Mouse (Mus musculus) heart, adult 2 months (tissue): ENCODE measurements at regions not wholly inside any gene's neighbourhood (a gene's known extent, or its start where the extent isn't known, plus 50 kb on each side); places are given as distances from the start of the nearest gene placed in this dataset.

Experiments used
- DNase-seq, 2 experiments: peaks; one replicate each; pipeline ENCODE4 v3.0.0; 2021
- H3K27ac ChIP-seq: fragments of 200-600 bp; 2 replicates; pipeline ENCODE4 v1.8.1; 2022
- H3K27me3 ChIP-seq: fragments of 200-500 bp; 2 replicates; pipeline ENCODE4 v1.6.1; 2012; ENCODE audit warnings: mild to moderate bottlenecking, low read length, inconsistent platforms, mixed read lengths; ENCODE audit not compliant: control insufficient read depth, insufficient read depth
- H3K36me3 ChIP-seq: fragments of 200-500 bp; 2 replicates; pipeline ENCODE4 v1.6.1; 2012; ENCODE audit warnings: low read length, inconsistent platforms; ENCODE audit not compliant: control insufficient read depth, insufficient read depth
- H3K4me1 ChIP-seq: fragments of 200-500 bp; 2 replicates; pipeline ENCODE4 v1.6.1; 2011; ENCODE audit warnings: low read length; ENCODE audit not compliant: control insufficient read depth, insufficient read depth
- H3K4me3 ChIP-seq: fragments of 200-600 bp; 2 replicates; pipeline ENCODE4 v1.8.1; 2022
- H3K79me2 ChIP-seq: fragments of 200-500 bp; replicated peaks from 2 replicates; pipeline ENCODE4 v1.6.1; 2012; ENCODE audit warnings: mild to moderate bottlenecking, inconsistent platforms, low read length, moderate library complexity, mixed read lengths; ENCODE audit not compliant: control insufficient read depth, insufficient read depth
- H3K9ac ChIP-seq: fragments of 200-500 bp; 2 replicates; pipeline ENCODE4 v1.6.1; 2012; ENCODE audit warnings: low read depth, mild to moderate bottlenecking, control low read depth, inconsistent platforms, low read length, mixed read lengths
- CTCF ChIP-seq: fragments of 200-600 bp; IDR thresholded peaks from 2 replicates; pipeline ENCODE4 v1.8.1; 2022; ENCODE audit warnings: antibody characterized with exemption, mild to moderate bottlenecking, moderate library complexity
- EP300 ChIP-seq: fragments of 200-500 bp; IDR thresholded peaks from 2 replicates; pipeline ENCODE4 v1.6.1; 2011; ENCODE audit warnings: low read depth, low read length, control low read depth; ENCODE audit not compliant: insufficient read depth
- POLR2A ChIP-seq: fragments of 200-500 bp; IDR thresholded peaks from 2 replicates; pipeline ENCODE4 v1.6.1; 2011; ENCODE audit warnings: mild to moderate bottlenecking, low read depth, low read length, control low read depth; ENCODE audit not compliant: insufficient read depth
- WGBS: fragments of 180-500 bp; shearing (Covaris S2); methylation state at CpG from one replicate; pipeline ENCODE4 v1.1.7; 2018; 5-methylcytosine and 5-hydroxymethylcytosine counted together
- intact Hi-C: fragments of 180-260 bp; cut with DNase I; formaldehyde crosslinking; loops from one replicate; pipeline ENCODE4 v1.15.1; 2025

GRCm38 (mm10) chr10:120556116-120556515, 79.8 kb upstream of the Hmga2 start:
- TF ChIP-seq CTCF (no peak), POLR2A (no peak), EP300 (no peak)
- intact Hi-C loops, result no loop called here
- H3K36me3 ChIP-seq, result no peaks in the 10 kb centered on the region
- WGBS, result 92% methylated on average over 9 of the region's 9 CpGs
- no peaks in the 10 kb centered on the region; the same call in 1 of the 2 replicates for H3K4me1 ChIP-seq
- no peak overlapping the region for H3K4me3 ChIP-seq
- no peak overlapping the region for H3K9ac ChIP-seq
- H3K27ac ChIP-seq, result no peak overlapping the region
- DNase-seq, result no peak
- no peaks in the 10 kb centered on the region for H3K79me2 ChIP-seq
- peaks cover 15% of the 10 kb centered on the region for H3K27me3 ChIP-seq

DNA sequence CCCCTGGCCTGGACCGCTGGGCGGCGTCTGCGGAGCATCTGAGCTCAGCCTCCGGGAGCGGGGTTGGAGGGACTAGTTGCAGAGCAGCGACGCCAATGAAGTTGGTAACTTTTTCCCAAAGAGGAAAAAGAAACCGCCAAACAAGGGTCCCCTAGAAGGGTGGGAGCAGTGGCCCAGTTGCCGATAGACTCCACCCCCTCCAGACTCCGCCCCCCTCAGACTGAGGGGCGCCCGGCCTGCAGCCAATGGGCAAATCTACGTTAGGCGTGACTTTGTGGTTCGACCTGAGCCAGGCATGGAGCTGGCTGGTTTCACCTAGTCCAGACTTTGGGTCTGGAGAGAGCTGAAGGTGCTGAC, 76.8 kb upstream of the Hmga2 start:
- intact Hi-C loops, result no loop called here
- no peak overlapping the region for H3K9ac ChIP-seq
- H3K27me3 ChIP-seq, result peaks cover 16% of the 10 kb centered on the region
- WGBS, result 4% methylated on average over 16 of the region's 16 CpGs
- no peaks in the 10 kb centered on the region; the same call in 1 of the 2 replicates for H3K4me1 ChIP-seq
- H3K36me3 ChIP-seq, result no peaks in the 10 kb centered on the region
- H3K4me3 ChIP-seq, result peak overlapping the region; percentile 23; the same call in 1 of the 2 replicates
- H3K79me2 ChIP-seq, result no peaks in the 10 kb centered on the region
- DNase-seq, result peak in 1 of 2 experiments; percentile 16
- H3K27ac ChIP-seq, result no peak overlapping the region
- TF ChIP-seq POLR2A (no peak), EP300 (no peak), CTCF (no peak)

GRCm38 (mm10) chr10:120552341-120553096, 76.2 kb upstream of the Hmga2 start:
- 1% methylated on average over 56 of the region's 56 CpGs for WGBS
- TF ChIP-seq POLR2A, result no peak

GRCm38 (mm10) chr10:120551851-120552281, 75.6 kb upstream of the Hmga2 start:
- intact Hi-C loops, result no loop called here
- Histone ChIP-seq H3K4me1 (no peaks in the 10 kb centered on the region; the same call in 1 of the 2 replicates), H3K27ac (no peak overlapping the region), H3K4me3 (no peak overlapping the region), H3K36me3 (no peaks in the 10 kb centered on the region), H3K9ac (no peak overlapping the region), H3K79me2 (no peaks in the 10 kb centered on the region), H3K27me3 (peaks cover 16% of the 10 kb centered on the region)
- 7% methylated on average over 18 of the region's 18 CpGs for WGBS
- TF ChIP-seq EP300, result no peak
- no peak for TF ChIP-seq CTCF
- no peak for TF ChIP-seq POLR2A
- peak in 1 of 2 experiments; percentile 17 for DNase-seq

More at GRCm38 (mm10) chr10:120552341-120553096, 76.2 kb upstream of the Hmga2 start:
- H3K36me3 ChIP-seq, result no peaks in the 10 kb centered on the region
- peaks cover 16% of the 10 kb centered on the region for H3K27me3 ChIP-seq
- DNase-seq, result peak in 1 of 2 experiments; percentile 17
- H3K79me2 ChIP-seq, result no peaks in the 10 kb centered on the region
- H3K9ac ChIP-seq, result no peak overlapping the region
- no peaks in the 10 kb centered on the region; the same call in 1 of the 2 replicates for H3K4me1 ChIP-seq
- intact Hi-C loops, result no loop called here
- H3K27ac ChIP-seq, result no peak overlapping the region
- H3K4me3 ChIP-seq, result peak overlapping the region; percentile 23

DNA sequence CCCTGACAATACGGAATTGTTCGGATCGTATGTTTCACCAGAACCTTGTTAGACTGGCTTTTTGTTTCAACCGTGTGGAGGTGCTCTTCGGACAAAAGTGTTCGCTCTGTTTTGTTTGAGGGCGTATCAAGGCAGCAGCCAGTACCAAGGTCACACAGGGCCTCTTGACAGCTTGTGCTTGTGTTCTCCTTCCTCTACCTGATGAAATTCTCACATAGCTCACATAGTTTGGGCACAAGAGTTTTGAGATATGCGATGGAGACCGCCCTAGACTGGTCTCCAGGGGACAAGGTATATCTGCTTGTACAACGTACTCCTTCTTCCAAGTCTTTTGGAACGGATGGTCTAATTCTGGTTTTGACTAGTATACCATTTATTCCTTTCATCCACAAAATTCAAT, 70.9 kb upstream of the Hmga2 start:
- no peaks in the 10 kb centered on the region for H3K79me2 ChIP-seq
- H3K4me3 ChIP-seq, result no peak overlapping the region
- no peaks in the 10 kb centered on the region for H3K4me1 ChIP-seq
- H3K27ac ChIP-seq, result no peak overlapping the region
- no peaks in the 10 kb centered on the region for H3K36me3 ChIP-seq
- 86% methylated on average over 11 of the region's 11 CpGs for WGBS
- TF ChIP-seq CTCF (no peak), POLR2A (no peak)
- no peak overlapping the region for H3K9ac ChIP-seq
- peaks cover 5% of the 10 kb centered on the region for H3K27me3 ChIP-seq
- DNase-seq, result no peak
- intact Hi-C loops, result no loop called here

GRCm38 (mm10) chr10:120541618-120542017, 65.3 kb upstream of the Hmga2 start:
- intact Hi-C loops, result no loop called here

More at GRCm38 (mm10) chr10:120541618-120542017, 65.3 kb upstream of the Hmga2 start:
- DNase-seq, result no peak
- Histone ChIP-seq H3K4me3 (no peak overlapping the region), H3K4me1 (no peaks in the 10 kb centered on the region), H3K27me3 (no peaks in the 10 kb centered on the region), H3K27ac (no peak overlapping the region), H3K9ac (no peak overlapping the region), H3K79me2 (no peaks in the 10 kb centered on the region), H3K36me3 (no peaks in the 10 kb centered on the region)
- TF ChIP-seq POLR2A (no peak), CTCF (no peak), EP300 (no peak)
- WGBS, result 90% methylated on average over 7 of the region's 7 CpGs
